Mouse (Mus musculus): ENCODE data around the gene Zranb3. TPM values are rescaled to one million over a fixed set of nuclear protein-coding genes. Genes with fewer than 3 reads are reported as not detected.
A peak's percentile ranks its signal among the peaks of the same experiment; 100 is the strongest.
"Not testable (repeated sequence)": the region's sequence is repeated elsewhere in the genome, so short reads cannot be mapped to it uniquely, and the experiment has no call there.

Zranb3 gene
- total RNA-seq, 1 experiment from 2014 or later: 9.4 TPM

- ATAC-seq (ENCODE audit: extremely low read depth, insufficient number of reproducible peaks, low FRiP score, poor library complexity, severe bottlenecking): no peak
Observed at GRCm38 (mm10) chr1:128003712-128004370, 99.0 kb downstream of the Zranb3 start.

GRCm38 (mm10) chr1:128002159-128002558, 100.7 kb downstream of the Zranb3 start:
- ATAC-seq (ENCODE audit: extremely low read depth, insufficient number of reproducible peaks, low FRiP score, poor library complexity, severe bottlenecking): no peak

- ATAC-seq (ENCODE audit: extremely low read depth, insufficient number of reproducible peaks, low FRiP score, poor library complexity, severe bottlenecking): not testable (repeated sequence)
Observed at GRCm38 (mm10) chr1:128000931-128001330, 101.9 kb downstream of the Zranb3 start.

GRCm38 (mm10) chr1:127993892-127994291, 109.0 kb downstream of the Zranb3 start:
- no peak for ATAC-seq (ENCODE audit: extremely low read depth, insufficient number of reproducible peaks, low FRiP score, poor library complexity, severe bottlenecking)

- ATAC-seq (ENCODE audit: extremely low read depth, insufficient number of reproducible peaks, low FRiP score, poor library complexity, severe bottlenecking): no peak
Observed at GRCm38 (mm10) chr1:127989876-127990731, 112.7 kb downstream of the Zranb3 start.

- ATAC-seq (ENCODE audit: extremely low read depth, insufficient number of reproducible peaks, low FRiP score, poor library complexity, severe bottlenecking): no peak
Observed at GRCm38 (mm10) chr1:127989387-127989786, 113.5 kb downstream of the Zranb3 start.

- ATAC-seq (ENCODE audit: extremely low read depth, insufficient number of reproducible peaks, low FRiP score, poor library complexity, severe bottlenecking): no peak
Observed at GRCm38 (mm10) chr1:127988246-127988645, 114.6 kb downstream of the Zranb3 start.

- no peak for ATAC-seq (ENCODE audit: extremely low read depth, insufficient number of reproducible peaks, low FRiP score, poor library complexity, severe bottlenecking)
Observed at GRCm38 (mm10) chr1:127985391-127985790, 117.5 kb downstream of the Zranb3 start.

- no peak for ATAC-seq (ENCODE audit: extremely low read depth, insufficient number of reproducible peaks, low FRiP score, poor library complexity, severe bottlenecking)
Observed at GRCm38 (mm10) chr1:127983274-127983993, 119.4 kb downstream of the Zranb3 start.

- no peak for ATAC-seq (ENCODE audit: extremely low read depth, insufficient number of reproducible peaks, low FRiP score, poor library complexity, severe bottlenecking)
Observed at GRCm38 (mm10) chr1:127982268-127982667, 120.6 kb downstream of the Zranb3 start.

- ATAC-seq (ENCODE audit: extremely low read depth, insufficient number of reproducible peaks, low FRiP score, poor library complexity, severe bottlenecking): no peak
Observed at GRCm38 (mm10) chr1:127980911-127981559, 121.8 kb downstream of the Zranb3 start.

- no peak for ATAC-seq (ENCODE audit: extremely low read depth, insufficient number of reproducible peaks, low FRiP score, poor library complexity, severe bottlenecking)
Observed at GRCm38 (mm10) chr1:127978125-127978524, 124.7 kb downstream of the Zranb3 start.

- 0 out of 2 replicates have a peak, but pooled peaks have one; percentile 23 for ATAC-seq (ENCODE audit: extremely low read depth, insufficient number of reproducible peaks, low FRiP score, poor library complexity, severe bottlenecking)
Observed at GRCm38 (mm10) chr1:127976106-127976505, 126.7 kb downstream of the Zranb3 start.

- ATAC-seq (ENCODE audit: extremely low read depth, insufficient number of reproducible peaks, low FRiP score, poor library complexity, severe bottlenecking): peak; percentile 46; the same call in 1 of the 2 replicates
Observed at GRCm38 (mm10) chr1:127975676-127976075, 127.2 kb downstream of the Zranb3 start.

- ATAC-seq (ENCODE audit: extremely low read depth, insufficient number of reproducible peaks, low FRiP score, poor library complexity, severe bottlenecking): no peak
Observed at GRCm38 (mm10) chr1:127974082-127974481, 128.8 kb downstream of the Zranb3 start.

- no peak for ATAC-seq (ENCODE audit: extremely low read depth, insufficient number of reproducible peaks, low FRiP score, poor library complexity, severe bottlenecking)
Observed at GRCm38 (mm10) chr1:127970870-127971269, 132.0 kb downstream of the Zranb3 start.

GRCm38 (mm10) chr1:127963326-127963725, 139.5 kb downstream of the Zranb3 start:
- ATAC-seq (ENCODE audit: extremely low read depth, insufficient number of reproducible peaks, low FRiP score, poor library complexity, severe bottlenecking): no peak

- no peak for ATAC-seq (ENCODE audit: extremely low read depth, insufficient number of reproducible peaks, low FRiP score, poor library complexity, severe bottlenecking)
Observed at GRCm38 (mm10) chr1:127961140-127961539, 141.7 kb downstream of the Zranb3 start.

GRCm38 (mm10) chr1:127959312-127959718, 143.5 kb downstream of the Zranb3 start:
- no peak for ATAC-seq (ENCODE audit: extremely low read depth, insufficient number of reproducible peaks, low FRiP score, poor library complexity, severe bottlenecking)

Data from neutrophil, adult 5-6 weeks (primary cell).